Mouse (Mus musculus): ENCODE data around the gene AA986860. TPM values are rescaled to one million over a fixed set of nuclear protein-coding genes. Genes with fewer than 3 reads are reported as not detected.

Gene AA986860
- total and polyA plus RNA-seq, 3 experiments, result 0.31 to 0.58 TPM; not detected in 1

GRCm38 (mm10) chr1:130789512-130790451 lies 58.0 kb downstream of the AA986860 start:
- Histone ChIP-seq H3K9me3 (replicated peaks; ENCODE audit: insufficient read depth, low read length) (no peaks in the 10 kb centered on the region), H3K27ac (ENCODE audit: control insufficient read depth, low read depth, low read length) (no peak overlapping the region), H3K4me3 (ENCODE audit: control insufficient read depth in 1 of 2, insufficient read depth in 1 of 2, low read depth in 2 of 2, low read length in 2 of 2) (no peak overlapping the region), H3K4me1 (ENCODE audit: control insufficient read depth in 1 of 2, insufficient read depth in 2 of 2, low read length in 2 of 2) (no peaks in the 10 kb centered on the region), H3K9ac (ENCODE audit: control insufficient read depth, low read depth, low read length, poor library complexity, severe bottlenecking) (no peak overlapping the region), H3K79me2 (ENCODE audit: control insufficient read depth, insufficient read depth, low read length, poor library complexity) (no peaks in the 10 kb centered on the region), H3K27me3 (ENCODE audit: control insufficient read depth in 1 of 2, insufficient read depth in 2 of 2, low read length in 2 of 2) (peaks cover 1 to 2% of the 10 kb centered on the region in 2 experiments), H3K36me3 (ENCODE audit: control insufficient read depth in 1 of 2, insufficient read depth in 2 of 2, low read length in 2 of 2) (no peaks in the 10 kb centered on the region)
- DNase-seq (ENCODE audit: low read depth, low spot score), result no peak
- TF ChIP-seq NRF1 (IDR thresholded peaks at IDR 0.05; ENCODE audit: insufficient read depth, low read depth, low read length, poor library complexity, severe bottlenecking), result no peak

Other genes starting within 250 kb of the AA986860 start
- gene Zp3r, start 102.4 kb upstream of the AA986860 start, total RNA-seq (2012; rRNA removed), result not detected in 2 replicates
- gene Zp3r, start 102.4 kb upstream of the AA986860 start, polyA plus RNA-seq (2012; ENCODE audit: insufficient read depth in 1 of 2, insufficient read length in 2 of 2, low read depth in 1 of 2, low replicate concordance in 2 of 2, missing spikeins in 1 of 2), result not detected
- not detected in 2 replicates for gene C4bp, start 70.3 kb upstream of the AA986860 start, total RNA-seq (2012; rRNA removed)
- gene C4bp, start 70.3 kb upstream of the AA986860 start, polyA plus RNA-seq (2012; ENCODE audit: insufficient read depth in 1 of 2, insufficient read length in 2 of 2, low read depth in 1 of 2, low replicate concordance in 2 of 2, missing spikeins in 1 of 2), result not detected
- not detected in 2 replicates for gene Gm29427, start 16.2 kb upstream of the AA986860 start, total RNA-seq (2012; rRNA removed)
- gene Gm29427, start 16.2 kb upstream of the AA986860 start, polyA plus RNA-seq (2012; ENCODE audit: insufficient read depth in 1 of 2, insufficient read length in 2 of 2, low read depth in 1 of 2, low replicate concordance in 2 of 2, missing spikeins in 1 of 2), result not detected
- 7.1 and 8.6 TPM in 2 replicates for gene Yod1, start 14.6 kb upstream of the AA986860 start, total RNA-seq (2012; rRNA removed)
- 1 to 10 TPM in 1 of 2 experiments, not detected in 1; 6.1 TPM for gene Yod1, start 14.6 kb upstream of the AA986860 start, polyA plus RNA-seq (2012; ENCODE audit: insufficient read depth in 1 of 2, insufficient read length in 2 of 2, low read depth in 1 of 2, low replicate concordance in 2 of 2, missing spikeins in 1 of 2)
- 11.3 and 13.6 TPM in 2 replicates for gene Pfkfb2, start 2.7 kb upstream of the AA986860 start, total RNA-seq (2012; rRNA removed)
- gene Pfkfb2, start 2.7 kb upstream of the AA986860 start, polyA plus RNA-seq (2012; ENCODE audit: insufficient read depth in 1 of 2, insufficient read length in 2 of 2, low read depth in 1 of 2, low replicate concordance in 2 of 2, missing spikeins in 1 of 2), result 10 to 100 TPM in 1 of 2 experiments, not detected in 1; 13.9 TPM
- gene Fcamr, start 68.9 kb downstream of the AA986860 start, total RNA-seq (2012; rRNA removed), result not detected in 2 replicates
- not detected for gene Fcamr, start 68.9 kb downstream of the AA986860 start, polyA plus RNA-seq (2012; ENCODE audit: insufficient read depth in 1 of 2, insufficient read length in 2 of 2, low read depth in 1 of 2, low replicate concordance in 2 of 2, missing spikeins in 1 of 2)
- not detected in 2 replicates for gene Pigr, start 94.7 kb downstream of the AA986860 start, total RNA-seq (2012; rRNA removed)
- not detected for gene Pigr, start 94.7 kb downstream of the AA986860 start, polyA plus RNA-seq (2012; ENCODE audit: insufficient read depth in 1 of 2, insufficient read length in 2 of 2, low read depth in 1 of 2, low replicate concordance in 2 of 2, missing spikeins in 1 of 2)
- gene Fcmr, start 133.7 kb downstream of the AA986860 start, total RNA-seq (2012; rRNA removed), result not detected in 2 replicates
- not detected for gene Fcmr, start 133.7 kb downstream of the AA986860 start, polyA plus RNA-seq (2012; ENCODE audit: insufficient read depth in 1 of 2, insufficient read length in 2 of 2, low read depth in 1 of 2, low replicate concordance in 2 of 2, missing spikeins in 1 of 2)
- not detected in 2 replicates for gene Il24, start 155.5 kb downstream of the AA986860 start, total RNA-seq (2012; rRNA removed)
- not detected for gene Il24, start 155.5 kb downstream of the AA986860 start, polyA plus RNA-seq (2012; ENCODE audit: insufficient read depth in 1 of 2, insufficient read length in 2 of 2, low read depth in 1 of 2, low replicate concordance in 2 of 2, missing spikeins in 1 of 2)
- gene Il20, start 179.5 kb downstream of the AA986860 start, total RNA-seq (2012; rRNA removed), result not detected in 2 replicates
- gene Il20, start 179.5 kb downstream of the AA986860 start, polyA plus RNA-seq (2012; ENCODE audit: insufficient read depth in 1 of 2, insufficient read length in 2 of 2, low read depth in 1 of 2, low replicate concordance in 2 of 2, missing spikeins in 1 of 2), result not detected
- not detected in 2 replicates for gene Il19, start 208.1 kb downstream of the AA986860 start, total RNA-seq (2012; rRNA removed)
- gene Il19, start 208.1 kb downstream of the AA986860 start, polyA plus RNA-seq (2012; ENCODE audit: insufficient read depth in 1 of 2, insufficient read length in 2 of 2, low read depth in 1 of 2, low replicate concordance in 2 of 2, missing spikeins in 1 of 2), result not detected

Measured in MEL (cell line).